Mouse (Mus musculus): ENCODE results near the gene 9230102O04Rik. TPM values are rescaled to one million over a fixed set of nuclear protein-coding genes. Genes with fewer than 3 reads are reported as not detected.

9230102O04Rik gene
- total RNA-seq, 4 experiments from 2014 or later = not detected

- no peak for DNase-seq (ENCODE audit: low spot score in 2 of 2)
These were observed 16.7 kb downstream of the 9230102O04Rik start for GRCm38 (mm10) chr2:9872682-9873081.

- no peak for DNase-seq (ENCODE audit: low spot score in 2 of 2)
These were observed 17.5 kb downstream of the 9230102O04Rik start for GRCm38 (mm10) chr2:9871798-9872197.

GRCm38 (mm10) chr2:9871141-9871716 lies 18.1 kb downstream of the 9230102O04Rik start:
- no peak for DNase-seq (ENCODE audit: low spot score in 2 of 2)

- no peak for DNase-seq (ENCODE audit: low spot score in 2 of 2)
These were observed 22.1 kb downstream of the 9230102O04Rik start for GRCm38 (mm10) chr2:9867092-9867825.

GRCm38 (mm10) chr2:9860698-9861097 lies 28.6 kb downstream of the 9230102O04Rik start:
- DNase-seq (ENCODE audit: low spot score in 2 of 2) = no peak

GRCm38 (mm10) chr2:9855861-9856260 lies 33.5 kb downstream of the 9230102O04Rik start:
- no peak for DNase-seq (ENCODE audit: low spot score in 2 of 2)

- no peak for DNase-seq (ENCODE audit: low spot score in 2 of 2)
These were observed 36.3 kb downstream of the 9230102O04Rik start for GRCm38 (mm10) chr2:9852851-9853576.

- no peak for DNase-seq (ENCODE audit: low spot score in 2 of 2)
These were observed 54.1 kb downstream of the 9230102O04Rik start for GRCm38 (mm10) chr2:9835195-9835594.

- DNase-seq (ENCODE audit: low spot score in 2 of 2) = no peak
These were observed 55.6 kb downstream of the 9230102O04Rik start for GRCm38 (mm10) chr2:9833712-9834111.

Other genes starting within 250 kb of the 9230102O04Rik start
- gene 4930412O13Rik, start 8.3 kb downstream of the 9230102O04Rik start, total RNA-seq (2022) = not detected
- 1 to 10 TPM in 1 of 4 experiments, under 1 TPM in 1, not detected in 2; 0.28 to 1.4 TPM for gene Gata3, start 494 bp upstream of the 9230102O04Rik start, total RNA-seq (2022)
- gene Taf3, start 159.1 kb upstream of the 9230102O04Rik start, total RNA-seq (2022) = 10 to 100 TPM; 12.8 to 14.9 (median 13.8) TPM
- 100 to 1,000 TPM; 248 to 267 (median 258) TPM for gene Atp5c1, start 191.0 kb upstream of the 9230102O04Rik start, total RNA-seq (2022)
- 10 to 100 TPM in 3 of 4 experiments, 1 to 10 TPM in 1; 9.0 to 15.2 (median 11.9) TPM for gene Kin, start 191.1 kb upstream of the 9230102O04Rik start, total RNA-seq (2022)
- gene Itih2, start 241.9 kb upstream of the 9230102O04Rik start, total RNA-seq (2022) = 1 to 10 TPM; 1.5 to 2.8 (median 2.3) TPM

All from left cerebral cortex, adult 8-10 months (tissue).